Mouse (Mus musculus) colon, adult 2 months (tissue): ENCODE measurements around the gene 5730480H06Rik. TPM values are rescaled to one million over a fixed set of nuclear protein-coding genes. Genes with fewer than 3 reads are reported as not detected.

Experiments
- polyA plus RNA-seq: library from polyadenylated mRNA; depleted of rRNA; stranded (reverse); fragments of >200 nt; gene quantifications from 2 replicates; pipeline ENCODE4 v1.2.3, GENCODE M21; 2012; rRNA removed

Gene 5730480H06Rik
- polyA plus RNA-seq = 1.9 and 2.1 TPM in 2 replicates

GRCm38 (mm10) chr5:48327652-48328051 lies at the start of gene 5730480H06Rik:
Gene 5730480H06Rik, plus strand, starts transcription at chr5:48327952.

